Mouse (Mus musculus): ENCODE data around the gene Taf4.

DNA sequence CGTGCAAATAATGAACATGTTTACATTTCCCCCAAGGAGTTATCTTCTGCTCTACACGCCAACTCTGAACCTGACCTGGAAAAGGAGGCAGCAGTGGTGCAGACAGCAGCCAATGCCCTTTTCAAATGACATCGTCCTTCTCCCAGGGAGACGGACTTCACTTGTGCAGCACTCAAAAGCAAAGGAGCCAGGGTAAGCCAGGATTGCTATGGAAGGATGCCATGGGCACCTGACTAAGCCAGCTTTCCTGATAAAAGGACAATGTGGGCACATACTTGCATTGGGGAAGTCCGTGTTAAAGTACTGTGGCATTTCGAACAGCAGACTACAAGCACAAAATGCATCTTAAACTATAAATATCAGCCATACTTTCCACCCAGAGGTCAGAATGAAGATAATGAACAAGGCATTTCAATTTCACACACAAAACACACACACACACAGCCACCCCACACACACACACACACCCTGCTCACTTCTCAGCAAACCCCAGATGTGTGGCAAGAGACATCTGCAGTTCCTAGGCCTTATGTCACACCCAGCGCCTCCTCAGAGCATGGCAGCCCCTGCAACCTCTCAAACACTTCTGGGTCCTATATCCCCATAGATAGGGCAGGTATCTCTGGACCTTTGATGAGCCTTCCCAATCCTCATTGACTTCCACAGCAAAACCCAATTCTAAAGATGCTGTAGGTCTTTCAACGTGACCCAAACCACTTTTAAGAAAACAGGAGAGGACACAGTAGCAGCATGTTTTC, 2.4 kb downstream of the Taf4 start:
- TF ChIP-seq CTCF (IDR thresholded peaks at IDR 0.05; ENCODE audit: control insufficient read depth, insufficient read depth, low read length), result no peak
- no peak for TF ChIP-seq POLR2A (IDR thresholded peaks at IDR 0.05; ENCODE audit: borderline replicate concordance, control insufficient read depth, low read depth, low read length)

Measured in bone marrow, adult 2 months (tissue).